Mouse (Mus musculus) lung, embryonic 15.5 days (tissue): ENCODE results near the gene Safb. TPM values are rescaled to one million over a fixed set of nuclear protein-coding genes. Genes with fewer than 3 reads are reported as not detected.
"Not testable (repeated sequence)": the region's sequence is repeated elsewhere in the genome, so short reads cannot be mapped to it uniquely, and the experiment has no call there.

Experiments used
- ATAC-seq: fragments of 200-750 bp; cut with Nextera tagmentation; 2 replicates; pipeline ENCODE4 v1.8.0; 2017; ENCODE audit warnings: moderate number of reproducible peaks, borderline replicate concordance; ENCODE audit not compliant: low FRiP score, low TSS enrichment; ENCODE audit errors: extremely low read depth
- H3K27ac ChIP-seq: fragments of 300-500 bp; sonication (generic); 2 replicates; pipeline ENCODE4 v1.5.1; 2015; ENCODE audit warnings: moderate library complexity, mild to moderate bottlenecking, inconsistent platforms
- H3K27me3 ChIP-seq: fragments of 300-500 bp; sonication (generic); 2 replicates; pipeline ENCODE4 v1.6.1; 2015; ENCODE audit warnings: inconsistent platforms
- H3K36me3 ChIP-seq: fragments of 300-500 bp; sonication (generic); 2 replicates; pipeline ENCODE4 v1.6.1; 2015; ENCODE audit warnings: inconsistent platforms
- H3K4me1 ChIP-seq: fragments of 300-500 bp; sonication (generic); 2 replicates; pipeline ENCODE4 v1.6.1; 2015; ENCODE audit warnings: inconsistent platforms
- H3K4me2 ChIP-seq: fragments of 300-500 bp; sonication (generic); 2 replicates; pipeline ENCODE4 v1.6.1; 2015; ENCODE audit warnings: inconsistent platforms, mild to moderate bottlenecking, moderate library complexity
- H3K4me3 ChIP-seq: fragments of 300-500 bp; sonication (generic); 2 replicates; pipeline ENCODE4 v1.5.1; 2015; ENCODE audit warnings: mild to moderate bottlenecking, inconsistent platforms
- H3K9ac ChIP-seq: fragments of 300-500 bp; sonication (generic); 2 replicates; pipeline ENCODE4 v1.6.1; 2015; ENCODE audit warnings: inconsistent platforms
- H3K9me3 ChIP-seq: fragments of 300-500 bp; sonication (generic); 2 replicates; pipeline ENCODE4 v1.6.1; 2016; ENCODE audit warnings: inconsistent platforms
- WGBS: fragments of 180-500 bp; shearing (Covaris S2); methylation state at CpG from one replicate; pipeline ENCODE4 v1.1.7; 2015; 5-methylcytosine and 5-hydroxymethylcytosine counted together
- polyA plus RNA-seq: library from polyadenylated mRNA; unstranded; fragments of >200 nt; fragmentation: Nextera tagmentation; extraction: Ambion mirVana; gene quantifications from 2 replicates; pipeline ENCODE4 v1.2.1, GENCODE M21; 2015

Gene Safb
- polyA plus RNA-seq, 1 experiment from 2014 or later, result 96.6 TPM

- Histone ChIP-seq H3K27ac (peak overlapping the region; percentile 70; the same call in 1 of the 2 replicates), H3K9ac (peak overlapping the region; percentile 64), H3K4me3 (peak overlapping the region; percentile 68), H3K4me2 (peak overlapping the region; percentile 86), H3K36me3 (peaks cover 48% of the 10 kb centered on the region), H3K4me1 (peaks cover 29% of the 10 kb centered on the region)
- H3K27me3 ChIP-seq, ATAC-seq, H3K9me3 ChIP-seq: not testable (repeated sequence)
- WGBS, result under 1% methylated on average over 26 of the region's 26 CpGs
These were observed 29.3 kb downstream of the Safb start for GRCm38 (mm10) chr17:56613893-56614292.

DNA sequence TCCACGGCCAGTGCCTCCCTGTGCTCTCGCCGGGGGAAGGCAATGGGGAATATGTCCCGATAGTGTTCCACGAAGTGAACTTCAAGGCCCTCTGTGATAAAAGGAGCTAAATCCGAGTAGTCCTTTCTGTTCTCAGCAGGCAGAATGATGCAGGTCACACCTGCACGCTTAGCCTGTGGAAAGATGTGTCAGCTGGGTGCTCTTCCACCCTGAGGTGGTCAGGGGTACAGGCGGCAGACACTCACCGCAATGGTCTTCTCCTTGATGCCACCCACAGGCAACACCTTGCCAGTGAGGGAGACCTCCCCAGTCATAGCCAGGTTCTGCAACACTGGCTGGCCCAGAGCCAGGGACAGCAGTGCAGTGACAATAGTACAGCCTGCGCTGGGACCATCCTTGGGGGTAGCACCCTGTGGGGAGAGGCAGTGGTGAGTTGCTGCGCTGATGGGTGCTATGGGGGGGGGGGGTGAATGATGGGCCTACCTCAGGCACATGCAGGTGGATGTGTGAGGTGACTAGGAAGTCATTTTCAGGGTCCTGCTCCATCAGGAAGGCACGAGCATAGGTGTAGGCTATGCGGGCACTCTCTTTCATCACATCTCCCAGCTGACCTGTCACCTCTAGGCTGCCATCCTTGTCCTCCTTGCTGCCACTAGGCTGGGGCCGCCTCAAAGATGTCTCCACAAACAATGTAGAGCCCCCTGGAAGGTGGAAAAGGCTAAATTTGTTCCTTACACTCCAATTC lies 29.9 kb downstream of the Safb start:
- Histone ChIP-seq H3K4me1 (peaks cover 27% of the 10 kb centered on the region), H3K9me3 (no peaks in the 10 kb centered on the region), H3K9ac (peak overlapping the region; percentile 64), H3K27me3 (no peaks in the 10 kb centered on the region), H3K36me3 (peaks cover 54% of the 10 kb centered on the region), H3K27ac (no peak overlapping the region), H3K4me2 (peak overlapping the region; percentile 86), H3K4me3 (peak overlapping the region; percentile 68)
- ATAC-seq, result no peak
- WGBS, result 18% methylated on average over 14 of the region's 14 CpGs

DNA sequence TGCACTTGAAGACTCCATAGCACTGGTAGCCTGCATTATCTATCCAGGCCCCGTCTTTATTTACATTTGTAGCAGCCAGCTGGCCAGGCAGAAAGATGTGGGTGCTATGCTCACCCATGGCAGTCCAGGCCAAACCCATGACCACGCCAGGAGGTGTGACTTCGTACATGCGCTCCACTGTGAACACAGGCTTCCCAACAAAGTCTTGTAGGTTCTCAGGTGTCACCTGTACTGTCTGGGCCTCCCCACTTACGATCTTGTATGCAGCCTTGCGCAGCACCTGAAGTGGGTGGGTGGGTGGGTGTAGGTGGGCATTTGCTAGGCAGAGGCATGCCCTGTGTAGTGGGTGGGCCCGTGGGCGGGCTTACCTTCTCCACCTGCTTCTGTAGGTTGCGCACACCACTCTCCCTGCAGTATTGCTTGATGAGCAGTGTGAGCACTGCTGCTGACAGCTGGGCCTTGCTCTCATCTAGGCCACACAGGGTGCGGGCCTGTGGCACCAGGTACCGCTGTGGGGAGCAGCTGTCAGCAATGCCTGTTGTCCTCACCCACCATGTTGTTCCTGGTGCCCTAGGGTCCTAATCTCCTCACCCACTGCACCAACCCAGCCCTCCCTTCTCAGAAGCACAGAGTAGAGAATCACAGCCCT lies 30.6 kb downstream of the Safb start:
- Histone ChIP-seq H3K4me1 (peaks cover 24% of the 10 kb centered on the region), H3K4me3 (peak overlapping the region; percentile 68; the same call in 1 of the 2 replicates), H3K27me3 (no peaks in the 10 kb centered on the region)

GRCm38 (mm10) chr17:56615792-56616191 lies 31.2 kb downstream of the Safb start:
- no peak for ATAC-seq
- H3K36me3 ChIP-seq, result peaks cover 66% of the 10 kb centered on the region
- no peak overlapping the region for H3K9ac ChIP-seq
- H3K9me3 ChIP-seq, result no peaks in the 10 kb centered on the region
- 0 out of 2 replicates have a peak overlapping the region, but pooled peaks have one; percentile 6 for H3K4me2 ChIP-seq
- H3K4me1 ChIP-seq, result peaks cover 18% of the 10 kb centered on the region
- 79% methylated on average over 4 of the region's 4 CpGs for WGBS
- no peaks in the 10 kb centered on the region for H3K27me3 ChIP-seq
- H3K4me3 ChIP-seq, result no peak overlapping the region
- no peak overlapping the region for H3K27ac ChIP-seq

More for the DNA sequence above, 30.6 kb downstream of the Safb start:
- peak overlapping the region; percentile 86 for H3K4me2 ChIP-seq
- H3K36me3 ChIP-seq, result peaks cover 61% of the 10 kb centered on the region
- H3K9me3 ChIP-seq, result no peaks in the 10 kb centered on the region
- H3K9ac ChIP-seq, result 0 out of 2 replicates have a peak overlapping the region, but pooled peaks have one; percentile 64
- ATAC-seq, result no peak
- WGBS, result 75% methylated on average over 11 of the region's 11 CpGs
- no peak overlapping the region for H3K27ac ChIP-seq

DNA sequence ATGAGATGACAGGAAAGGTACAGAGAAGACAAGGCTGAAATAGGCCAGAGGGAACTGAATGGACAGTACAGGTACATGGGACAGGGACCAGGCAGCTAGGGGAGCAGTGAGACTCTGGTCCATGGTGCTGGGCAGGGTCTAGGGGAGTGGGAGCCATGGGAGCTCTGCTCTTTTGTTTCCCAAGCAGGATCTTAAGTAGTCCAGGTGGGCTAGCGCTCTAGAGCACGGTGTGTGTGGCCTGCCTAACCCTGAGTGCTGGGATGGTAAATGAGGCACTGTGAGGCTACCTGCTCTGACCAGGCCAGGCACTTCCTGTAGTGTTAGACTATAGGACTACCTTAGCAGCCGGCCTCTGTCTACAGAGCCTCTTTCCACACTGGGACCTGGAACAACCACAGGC lies 32.1 kb downstream of the Safb start:
- H3K36me3 ChIP-seq, result peaks cover 72% of the 10 kb centered on the region
- H3K4me2 ChIP-seq, result no peak overlapping the region
- H3K4me3 ChIP-seq, result no peak overlapping the region
- no peak overlapping the region for H3K27ac ChIP-seq
- no peaks in the 10 kb centered on the region for H3K27me3 ChIP-seq
- H3K4me1 ChIP-seq, result peaks cover 18% of the 10 kb centered on the region
- no peaks in the 10 kb centered on the region for H3K9me3 ChIP-seq
- no peak for ATAC-seq
- no peak overlapping the region for H3K9ac ChIP-seq
- 80% methylated on average over 3 of the region's 3 CpGs for WGBS

GRCm38 (mm10) chr17:56617628-56618027 lies 33.0 kb downstream of the Safb start:
- ATAC-seq, result no peak
- peaks cover 11% of the 10 kb centered on the region for H3K4me1 ChIP-seq
- H3K36me3 ChIP-seq, result peaks cover 81% of the 10 kb centered on the region
- H3K27me3 ChIP-seq, result no peaks in the 10 kb centered on the region
- H3K9ac ChIP-seq, result no peak overlapping the region
- H3K27ac ChIP-seq, result no peak overlapping the region
- no peaks in the 10 kb centered on the region for H3K9me3 ChIP-seq
- WGBS, result 85% methylated on average over 8 of the region's 8 CpGs
- no peak overlapping the region for H3K4me3 ChIP-seq
- H3K4me2 ChIP-seq, result no peak overlapping the region

GRCm38 (mm10) chr17:56625495-56625894 lies 40.9 kb downstream of the Safb start:
- no peak for ATAC-seq

GRCm38 (mm10) chr17:56626260-56626659 lies 41.6 kb downstream of the Safb start:
- ATAC-seq, result peak; percentile 4; the same call in 1 of the 2 replicates
- H3K36me3 ChIP-seq, result peaks cover 25% of the 10 kb centered on the region
- no peaks in the 10 kb centered on the region for H3K9me3 ChIP-seq
- H3K27me3 ChIP-seq, result no peaks in the 10 kb centered on the region
- peak overlapping the region; percentile 89 for H3K4me2 ChIP-seq
- peak overlapping the region; percentile 93 for H3K9ac ChIP-seq
- peak overlapping the region; percentile 99 for H3K4me3 ChIP-seq
- 2% methylated on average over 32 of the region's 32 CpGs for WGBS
- H3K4me1 ChIP-seq, result peaks cover 22% of the 10 kb centered on the region
- no peak overlapping the region for H3K27ac ChIP-seq

More at GRCm38 (mm10) chr17:56625495-56625894, 40.9 kb downstream of the Safb start:
- H3K4me1 ChIP-seq, result peaks cover 22% of the 10 kb centered on the region
- peak overlapping the region; percentile 93; the same call in 1 of the 2 replicates for H3K9ac ChIP-seq
- peak overlapping the region; percentile 89 for H3K4me2 ChIP-seq
- H3K4me3 ChIP-seq, result peak overlapping the region; percentile 99
- no peaks in the 10 kb centered on the region for H3K9me3 ChIP-seq
- no peak overlapping the region for H3K27ac ChIP-seq
- 73% methylated on average over 3 of the region's 3 CpGs for WGBS
- H3K36me3 ChIP-seq, result peaks cover 30% of the 10 kb centered on the region
- no peaks in the 10 kb centered on the region for H3K27me3 ChIP-seq

GRCm38 (mm10) chr17:56626754-56627470 lies 42.3 kb downstream of the Safb start, which contains the start of gene Lonp1:
Gene Lonp1, minus strand, starts transcription at chr17:56626887.
- Histone ChIP-seq H3K36me3 (peaks cover 20% of the 10 kb centered on the region), H3K27me3 (no peaks in the 10 kb centered on the region), H3K9ac (peak within 1 kb of the TSS; percentile 93), H3K4me1 (peaks cover 22% of the 10 kb centered on the region), H3K4me3 (peak within 1 kb of the TSS; percentile 99), H3K4me2 (peak within 1 kb of the TSS; percentile 89), H3K27ac (peak within 1 kb of the TSS; percentile 77), H3K9me3 (no peaks in the 10 kb centered on the region)
- ATAC-seq, result peak; percentile 94
- under 1% methylated on average over 51 of the region's 51 CpGs for WGBS

DNA sequence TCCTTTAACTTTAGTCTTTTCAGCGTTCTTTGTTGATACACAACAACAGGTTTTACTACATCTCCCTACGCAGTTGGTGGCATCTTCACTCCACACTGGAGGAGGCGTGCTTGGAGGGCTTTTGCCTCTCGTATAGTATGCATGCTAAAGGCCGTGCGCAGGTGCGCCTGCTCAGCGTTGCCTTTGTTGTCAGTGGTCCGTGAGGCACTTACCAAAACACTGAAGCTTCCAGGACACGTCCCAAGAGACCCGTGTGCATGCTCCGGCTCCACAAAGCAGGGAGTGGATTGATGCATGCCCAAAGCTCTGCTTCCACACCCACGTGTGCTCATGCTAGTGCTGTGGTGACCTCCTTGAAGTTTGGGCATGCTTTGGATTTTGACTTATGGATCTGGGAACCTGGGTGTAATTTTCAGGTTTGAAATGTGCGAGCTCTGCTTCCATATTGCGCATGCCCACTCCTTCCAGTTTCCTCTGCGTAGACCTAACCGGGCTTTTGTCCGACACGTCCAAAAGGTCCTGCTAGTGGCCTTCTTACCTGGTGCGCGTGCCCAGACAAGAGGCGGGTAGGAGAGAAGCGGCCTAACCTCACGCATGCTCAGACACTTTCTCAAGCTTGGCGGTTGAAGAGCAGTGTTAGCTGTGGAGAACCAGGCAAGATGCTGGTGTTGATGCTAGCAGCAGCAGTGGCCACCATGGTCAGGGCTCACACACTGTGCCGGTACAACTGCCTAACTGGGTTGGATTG lies 43.1 kb downstream of the Safb start, which contains the start of gene Catsperd:
Gene Catsperd (plus strand): TSS at position 614 of the 748 bp plus-strand sequence.
- no peaks in the 10 kb centered on the region for H3K9me3 ChIP-seq
- peak; percentile 16; the same call in 1 of the 2 replicates for ATAC-seq
- 8% methylated on average over 26 of the region's 26 CpGs for WGBS

More for the DNA sequence above, 43.1 kb downstream of the Safb start, which contains the start of gene Catsperd:
- Histone ChIP-seq H3K4me3 (peak within 1 kb of the TSS; percentile 99), H3K4me1 (peaks cover 22% of the 10 kb centered on the region), H3K27me3 (no peaks in the 10 kb centered on the region), H3K4me2 (peak within 1 kb of the TSS; percentile 89), H3K27ac (peak within 1 kb of the TSS; percentile 77), H3K9ac (peak within 1 kb of the TSS; percentile 44), H3K36me3 (peaks cover 14% of the 10 kb centered on the region; the same call in 1 of the 2 replicates)
